Mouse (Mus musculus) megakaryocyte, adult 5-6 weeks (primary cell): Measurements from ENCODE around the gene Anxa6. TPM values are rescaled to one million over a fixed set of nuclear protein-coding genes. Genes with fewer than 3 reads are reported as not detected.
A peak's percentile ranks its signal among the peaks of the same experiment; 100 is the strongest.
"Not testable (repeated sequence)": the region's sequence is repeated elsewhere in the genome, so short reads cannot be mapped to it uniquely, and the experiment has no call there.

ENCODE experiments used
- ATAC-seq: 2 replicates; pipeline ENCODE4 v1.8.0; 2016; ENCODE audit warnings: mild to moderate bottlenecking, inconsistent platforms; ENCODE audit not compliant: poor library complexity, severe bottlenecking
- total RNA-seq, 2 experiments: library from RNA; stranded (forward) in 1 of 2; stranded (reverse) in 1 of 2; fragments of 153-499, 151-499 nt in 1 of 2; fragments of 221-1000, 200-1000 nt in 1 of 2; gene quantifications; 2 replicates each; pipeline versions ENCODE4 v1.2.3 to v1.2.4; 2015 to 2017

Gene Anxa6
- total RNA-seq, 2 experiments from 2014 or later: 112 to 245 TPM

DNA sequence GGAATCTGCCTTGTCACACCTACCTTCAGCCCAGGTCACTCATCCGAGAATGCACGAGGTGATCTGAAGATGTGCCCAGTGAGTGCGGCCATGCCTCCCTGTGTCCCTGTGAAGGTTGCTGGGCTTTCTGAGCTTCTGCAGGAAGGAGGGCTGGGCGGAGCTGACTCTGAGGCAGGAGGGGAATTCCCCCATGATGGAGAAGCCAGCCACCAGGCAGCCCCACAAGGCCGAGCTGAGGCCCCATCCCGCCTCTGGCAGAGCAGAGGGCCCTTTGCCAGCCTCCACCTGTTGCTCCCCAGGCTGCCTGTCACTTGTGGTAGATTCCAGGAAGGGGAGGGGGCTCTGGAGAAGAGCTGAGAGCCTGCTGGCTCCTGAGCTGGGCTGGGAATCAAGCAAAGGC, 70.4 kb downstream of the Anxa6 start, which contains the start of gene Tnip1:
Gene Tnip1, minus strand, starts transcription at position 108 of the 400 bp plus-strand sequence.
- peak; percentile 53 for ATAC-seq

DNA sequence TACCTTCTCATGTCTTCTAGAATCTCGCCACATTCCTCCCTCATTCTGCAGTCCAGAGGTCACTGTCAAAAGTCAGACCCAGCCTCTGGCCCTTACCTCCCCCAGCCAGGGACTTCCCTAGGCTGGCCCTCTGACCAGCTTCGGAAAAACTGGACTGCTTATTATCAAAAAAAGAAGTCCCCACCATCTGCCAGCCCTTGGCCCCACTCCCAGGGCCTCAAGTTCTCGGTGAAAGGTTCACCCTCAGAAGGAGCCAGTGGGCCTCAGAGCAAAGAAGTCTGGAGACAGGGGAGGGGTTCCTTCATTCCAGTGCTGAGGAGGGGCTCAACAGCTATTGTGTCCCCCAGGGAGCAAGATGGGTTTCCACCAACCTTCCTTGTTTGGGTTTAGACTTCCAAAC, 71.3 kb downstream of the Anxa6 start:
- ATAC-seq: no peak

DNA sequence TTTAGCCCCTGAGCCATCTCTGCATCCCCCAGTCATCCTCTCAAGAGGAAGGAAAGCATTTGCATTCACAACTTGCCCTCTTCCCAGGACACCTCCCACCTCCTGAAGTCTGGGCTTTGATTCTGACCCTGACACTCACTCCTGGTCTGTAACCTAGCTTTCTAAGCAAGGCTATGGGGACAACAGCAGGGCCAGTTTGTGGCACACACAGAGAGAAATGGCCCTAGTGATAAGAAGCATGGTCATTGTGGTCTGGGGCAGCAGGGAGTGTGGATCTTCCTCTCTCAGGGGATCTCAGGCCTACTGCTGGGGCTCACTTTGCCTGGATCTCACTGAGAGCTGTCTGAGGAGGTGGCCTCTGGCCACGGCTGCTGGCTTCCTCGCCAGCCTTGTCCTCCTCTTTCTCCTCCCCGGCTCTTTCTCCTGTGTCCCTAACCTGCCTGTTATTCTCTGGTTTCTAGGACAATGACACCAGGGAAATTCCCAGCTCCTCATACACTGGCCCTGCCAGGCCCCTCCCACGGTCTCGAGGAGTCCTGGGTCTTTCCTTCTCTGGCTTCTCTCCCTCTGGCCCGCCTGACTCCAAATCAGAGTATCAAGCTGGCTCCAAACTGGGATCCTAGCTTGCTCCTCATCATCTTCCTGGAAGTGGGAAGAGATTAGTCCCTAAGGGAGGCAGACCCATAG, 71.9 kb downstream of the Anxa6 start:
- ATAC-seq: no peak

DNA sequence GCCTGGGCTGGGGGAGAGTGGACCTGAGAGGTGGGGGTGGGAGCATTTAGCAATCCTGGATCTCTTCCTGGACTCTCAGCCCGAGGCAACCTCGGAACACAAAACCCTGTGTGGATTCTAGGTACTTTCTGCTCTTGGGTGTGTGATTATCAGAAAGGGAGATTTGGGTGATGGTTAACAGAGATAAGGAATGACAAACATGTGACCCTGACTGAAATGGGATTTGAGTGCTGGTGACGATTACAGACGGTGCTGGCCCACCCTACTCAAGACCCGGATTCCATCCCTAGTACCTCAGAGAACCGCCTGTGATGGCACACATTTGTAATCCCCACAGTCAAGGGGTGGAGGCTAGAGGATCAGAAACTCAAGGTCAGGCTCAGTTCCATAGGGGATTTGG, 73.0 kb downstream of the Anxa6 start:
- ATAC-seq: no peak

DNA sequence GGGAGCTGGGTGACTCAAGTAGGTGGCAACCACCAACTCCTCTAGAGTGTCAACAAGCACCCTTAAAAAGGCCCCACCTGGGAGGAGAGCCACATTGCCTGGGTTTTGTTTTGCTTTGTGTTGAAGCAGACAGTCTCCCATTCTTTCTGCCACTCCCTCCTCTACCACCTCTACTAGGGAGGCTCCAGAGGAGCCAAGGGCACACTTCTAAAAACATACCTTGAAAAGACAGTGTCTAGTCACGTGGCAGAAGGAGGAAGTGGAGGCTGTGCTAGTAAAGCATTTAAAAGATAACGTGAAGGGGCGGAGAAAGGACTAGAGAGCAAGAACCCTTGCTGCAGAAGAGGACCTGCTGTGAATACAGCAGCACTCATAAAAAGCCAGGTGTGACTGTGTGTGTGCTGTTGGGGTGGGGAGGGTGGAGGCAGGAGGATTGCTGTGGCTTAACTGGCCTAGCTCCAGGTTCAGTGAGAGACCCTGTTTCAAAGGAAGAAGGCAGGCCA, 74.6 kb downstream of the Anxa6 start:
- ATAC-seq: no peak

DNA sequence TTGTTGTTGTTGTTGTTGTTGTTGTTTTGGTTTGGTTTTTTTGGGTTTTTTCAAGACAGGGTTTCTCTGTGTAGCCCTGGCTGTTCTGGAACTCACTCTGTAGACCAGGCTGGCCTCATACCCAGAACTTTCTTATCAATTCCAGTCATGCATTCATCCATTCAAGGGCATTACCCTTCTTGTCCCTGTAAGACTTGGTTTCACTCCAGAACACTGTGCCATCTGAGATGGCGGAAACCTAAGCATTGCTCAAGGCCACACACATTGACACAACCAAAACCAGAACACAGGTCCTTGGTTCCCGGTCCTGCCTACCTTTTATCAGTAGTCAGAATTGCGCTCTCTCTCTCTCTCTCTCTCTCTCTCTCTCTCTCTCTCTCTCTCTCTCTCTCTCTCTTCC, 75.5 kb downstream of the Anxa6 start:
- not testable (repeated sequence) for ATAC-seq

DNA sequence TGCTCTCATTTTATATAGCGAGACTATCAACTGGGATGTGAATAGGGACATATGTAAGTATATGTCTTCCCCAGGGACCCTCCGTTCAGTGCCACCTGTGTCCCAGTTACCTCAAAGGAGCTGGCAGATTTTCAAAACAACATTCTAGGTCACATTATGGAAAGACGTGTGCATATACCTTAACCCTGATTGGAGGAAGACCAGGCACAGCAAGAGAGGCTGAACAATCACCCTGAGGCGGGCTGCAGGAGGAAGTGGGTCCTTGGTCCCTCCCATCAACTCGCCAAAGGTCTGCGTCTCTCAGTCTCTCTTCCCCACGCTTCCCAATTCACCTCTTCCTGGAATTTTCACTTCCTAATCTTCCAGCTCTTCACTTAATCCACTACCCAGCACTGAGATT, 76.3 kb downstream of the Anxa6 start:
- ATAC-seq: peak; percentile 55

DNA sequence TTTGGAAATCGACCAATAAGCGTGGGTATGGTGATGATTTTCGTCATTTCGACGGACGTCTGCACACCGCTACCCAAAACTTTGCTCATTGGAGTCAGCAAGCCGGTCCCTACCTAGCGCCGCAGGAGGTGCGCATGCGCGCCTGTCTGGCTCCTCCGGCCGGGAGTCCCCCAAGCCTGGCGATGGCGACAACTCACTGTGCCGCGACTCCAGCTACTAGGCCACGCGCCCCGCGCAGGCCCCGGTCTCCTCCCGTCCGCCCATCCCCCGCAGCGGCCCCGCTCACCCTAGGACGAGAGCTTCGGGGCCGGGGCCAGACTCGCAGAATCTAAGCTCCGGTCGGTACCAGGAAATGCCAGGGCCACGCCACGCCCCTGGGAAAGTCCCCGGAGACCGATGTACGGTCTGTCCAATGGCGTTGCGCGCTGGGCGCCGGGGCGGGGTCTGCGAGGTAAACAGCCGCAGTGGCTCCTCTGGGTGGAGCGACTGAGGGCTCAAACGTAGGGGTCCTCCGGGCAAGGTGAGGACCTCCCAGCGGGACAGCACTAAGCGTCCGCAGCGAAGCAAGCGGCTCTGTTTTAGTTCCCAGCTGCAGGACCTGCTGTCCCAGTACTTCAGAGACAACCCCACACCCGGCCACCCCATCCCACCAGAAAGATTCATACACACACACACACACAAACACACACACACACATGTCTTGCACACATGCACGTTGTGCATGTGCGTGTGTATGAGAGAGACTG, 77.3 kb downstream of the Anxa6 start:
- peak; percentile 97 for ATAC-seq

DNA sequence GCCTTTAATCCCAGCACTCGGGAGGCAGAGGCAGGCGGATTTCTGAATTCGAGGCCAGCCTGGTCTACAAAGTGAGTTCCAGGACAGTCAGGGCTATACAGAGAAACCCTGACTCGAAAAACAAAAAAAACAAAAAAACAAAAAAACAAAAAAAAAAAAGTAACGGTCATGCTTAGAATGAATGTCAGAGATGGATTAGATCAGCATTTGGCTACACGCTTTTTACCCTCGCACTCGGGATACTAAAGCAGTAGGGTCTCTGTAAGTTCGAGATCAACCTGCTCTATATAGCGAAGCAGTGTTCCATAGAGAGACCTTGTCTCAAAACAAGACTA, 77.9 kb downstream of the Anxa6 start:
- ATAC-seq: not testable (repeated sequence)

DNA sequence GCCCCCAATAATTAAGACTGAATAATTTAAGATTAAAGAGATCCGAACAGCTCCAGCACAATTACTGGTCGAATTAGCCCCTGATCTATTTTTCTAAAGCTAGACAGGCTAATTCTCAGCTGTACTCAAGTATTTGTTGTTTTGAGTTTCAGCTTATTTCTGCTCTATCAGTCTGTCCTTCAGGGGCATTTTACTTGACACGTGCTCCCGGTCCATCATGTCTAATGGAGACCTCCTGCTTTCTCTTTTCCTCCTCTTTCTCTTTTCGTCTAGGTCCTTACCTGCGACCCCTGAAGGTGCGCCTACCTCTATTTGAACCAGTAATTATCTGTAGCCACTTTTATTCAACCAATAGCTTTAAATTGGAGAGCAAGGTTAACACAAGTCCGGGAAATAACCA, 78.5 kb downstream of the Anxa6 start:
- no peak for ATAC-seq

DNA sequence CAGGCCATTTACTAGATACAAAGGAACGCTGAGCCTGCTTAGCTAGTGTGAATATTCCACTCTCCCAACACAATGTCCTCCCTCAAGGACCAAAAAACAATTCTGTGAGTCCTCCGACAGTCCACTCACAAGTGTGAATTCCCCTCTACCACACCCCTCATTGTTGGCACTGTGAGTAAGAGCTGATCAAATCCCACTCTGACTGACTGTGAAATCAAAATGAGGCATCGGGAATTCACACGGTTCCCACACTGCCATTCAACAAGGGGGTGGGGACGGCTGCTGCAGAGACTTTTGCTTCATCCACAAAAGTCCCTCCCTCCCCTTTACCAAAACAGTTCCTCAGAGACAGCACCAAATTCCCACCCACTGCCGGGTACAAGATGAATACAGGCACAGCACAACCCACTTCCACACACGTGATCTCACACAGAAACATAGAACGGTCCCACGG, 79.2 kb downstream of the Anxa6 start:
- ATAC-seq: no peak

DNA sequence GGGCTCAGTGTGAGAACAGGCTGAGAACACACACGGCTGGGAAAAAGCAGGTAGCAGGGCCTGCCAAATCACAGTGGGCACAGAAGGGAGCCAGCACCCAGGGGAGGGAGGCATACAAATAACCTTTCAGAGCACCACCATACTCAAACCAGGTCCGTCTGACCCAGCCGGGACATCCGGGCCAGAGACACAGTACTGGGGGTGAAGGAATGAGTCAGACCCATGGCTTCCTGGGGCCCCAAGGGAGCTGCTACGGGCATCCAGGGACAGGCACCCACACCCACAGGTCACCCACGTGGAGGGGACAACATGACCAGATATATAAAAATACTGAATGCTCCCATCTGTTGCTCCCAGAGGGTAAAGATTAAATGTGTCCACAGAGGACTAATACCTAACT, 80.6 kb downstream of the Anxa6 start:
- no peak for ATAC-seq

DNA sequence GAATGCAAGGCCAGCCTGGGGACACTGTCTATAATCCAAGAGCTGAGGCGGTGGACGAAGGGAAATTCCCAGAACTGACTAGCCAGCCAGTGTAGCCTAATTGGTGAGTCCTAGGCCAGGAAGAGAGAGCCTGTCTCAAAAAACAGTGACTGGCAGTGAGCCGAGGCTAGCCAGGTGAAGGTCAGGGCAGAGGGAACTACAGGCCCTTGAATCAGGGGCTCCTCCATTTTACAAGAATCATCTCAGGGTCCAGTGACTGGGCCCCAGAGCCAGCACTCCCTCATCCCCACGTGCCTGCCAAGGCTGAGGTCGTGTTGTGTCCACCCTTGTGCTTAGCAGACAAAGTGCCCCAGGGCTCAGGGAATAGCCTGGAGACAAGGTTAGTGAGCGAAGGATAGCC, 82.6 kb downstream of the Anxa6 start:
- no peak for ATAC-seq

DNA sequence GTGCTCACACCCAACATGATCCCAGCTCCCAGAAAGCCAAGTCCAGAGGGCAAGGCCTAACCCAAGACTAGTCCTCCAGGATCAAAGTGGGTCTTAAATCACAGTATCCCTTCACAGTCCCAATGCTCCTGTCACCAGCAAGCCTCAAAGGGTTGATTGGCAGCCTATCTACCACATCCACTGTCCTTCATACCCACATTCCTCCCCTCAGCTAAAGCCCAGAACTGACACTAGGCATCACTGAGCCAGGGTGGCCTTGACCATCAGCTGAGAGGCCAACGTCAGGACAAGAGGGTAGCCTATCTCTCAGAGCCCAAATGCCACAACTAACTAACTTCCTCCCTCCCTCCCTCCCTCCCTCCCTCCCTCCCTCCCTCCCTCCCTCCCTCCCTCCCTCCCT, 83.5 kb downstream of the Anxa6 start:
- ATAC-seq: no peak

DNA sequence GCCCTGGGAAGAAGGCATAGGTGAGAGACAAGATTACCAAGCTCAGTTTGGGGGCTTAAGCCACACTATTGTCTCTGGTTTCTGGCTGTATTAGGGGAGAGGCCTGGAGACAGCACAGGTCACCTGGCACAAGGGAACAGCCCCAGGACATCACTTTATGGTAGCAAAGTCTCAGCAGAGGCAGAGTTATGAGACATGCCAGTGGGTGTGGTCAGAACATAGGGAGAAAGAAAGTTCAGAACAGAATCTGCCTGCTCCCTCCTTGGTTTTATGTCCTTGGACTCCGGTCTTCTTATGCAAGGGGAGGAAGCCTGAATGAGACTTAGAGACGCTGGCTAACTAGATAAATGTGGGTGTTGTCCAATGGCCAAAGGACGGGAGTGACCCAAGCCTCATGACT, 88.5 kb downstream of the Anxa6 start:
- no peak for ATAC-seq

DNA sequence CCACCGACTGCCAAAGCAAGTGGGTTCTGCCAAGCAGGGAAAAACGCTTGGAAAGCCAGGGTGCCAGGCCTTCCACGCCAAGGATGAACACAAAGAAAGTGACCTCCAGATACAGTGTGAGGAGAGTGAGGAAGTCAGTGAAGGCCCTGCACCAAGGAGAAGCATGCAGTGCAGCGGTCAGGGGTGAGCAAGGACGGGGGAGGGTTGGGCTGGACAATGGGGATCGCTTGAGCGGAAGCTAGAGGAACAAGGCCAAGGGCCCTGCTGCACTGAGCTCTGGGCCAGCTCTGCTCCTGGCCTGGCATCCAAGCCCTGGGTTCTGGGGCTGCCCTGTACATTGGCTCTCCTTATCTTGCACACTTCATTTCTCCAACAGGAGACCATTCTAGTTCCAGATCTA, 93.2 kb downstream of the Anxa6 start:
- ATAC-seq: no peak

DNA sequence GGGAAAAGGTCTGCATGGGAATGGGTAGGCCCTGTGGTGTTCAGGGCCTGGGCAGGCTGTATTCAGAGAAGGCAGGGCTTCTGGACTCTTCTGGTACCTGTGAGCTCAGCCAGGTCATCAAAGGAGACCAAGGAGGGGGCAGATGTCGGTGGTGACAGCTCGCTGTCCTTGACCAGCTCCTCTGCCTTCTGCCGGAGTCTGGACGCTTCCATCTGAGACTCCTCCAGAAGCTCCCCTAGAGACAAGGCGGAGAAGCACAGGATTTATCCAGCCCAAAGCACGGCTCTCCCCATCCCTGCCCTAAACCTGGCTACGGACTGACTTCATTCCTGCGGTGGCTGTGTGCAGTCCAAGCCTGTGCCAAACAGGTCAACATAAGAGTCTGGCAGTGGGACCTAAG, 93.7 kb downstream of the Anxa6 start:
- no peak for ATAC-seq

DNA sequence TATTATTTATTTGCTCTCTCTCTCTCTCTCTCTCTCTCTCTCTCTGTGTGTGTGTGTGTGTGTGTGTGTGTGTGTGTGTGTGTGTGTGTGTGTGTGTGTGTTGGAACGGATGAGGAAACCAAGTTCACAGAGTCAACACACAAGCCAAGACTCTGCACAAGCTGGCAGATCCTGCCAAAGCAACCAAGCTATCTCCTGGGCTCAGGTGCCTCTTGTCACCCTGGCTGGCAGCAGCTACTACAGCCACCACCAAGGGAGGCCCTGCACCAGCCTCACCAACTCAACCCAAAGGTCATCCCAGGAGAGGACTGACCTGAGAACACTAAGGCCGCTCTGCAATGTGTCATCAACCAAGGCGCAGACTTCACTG, 96.5 kb downstream of the Anxa6 start:
- ATAC-seq: no peak

DNA sequence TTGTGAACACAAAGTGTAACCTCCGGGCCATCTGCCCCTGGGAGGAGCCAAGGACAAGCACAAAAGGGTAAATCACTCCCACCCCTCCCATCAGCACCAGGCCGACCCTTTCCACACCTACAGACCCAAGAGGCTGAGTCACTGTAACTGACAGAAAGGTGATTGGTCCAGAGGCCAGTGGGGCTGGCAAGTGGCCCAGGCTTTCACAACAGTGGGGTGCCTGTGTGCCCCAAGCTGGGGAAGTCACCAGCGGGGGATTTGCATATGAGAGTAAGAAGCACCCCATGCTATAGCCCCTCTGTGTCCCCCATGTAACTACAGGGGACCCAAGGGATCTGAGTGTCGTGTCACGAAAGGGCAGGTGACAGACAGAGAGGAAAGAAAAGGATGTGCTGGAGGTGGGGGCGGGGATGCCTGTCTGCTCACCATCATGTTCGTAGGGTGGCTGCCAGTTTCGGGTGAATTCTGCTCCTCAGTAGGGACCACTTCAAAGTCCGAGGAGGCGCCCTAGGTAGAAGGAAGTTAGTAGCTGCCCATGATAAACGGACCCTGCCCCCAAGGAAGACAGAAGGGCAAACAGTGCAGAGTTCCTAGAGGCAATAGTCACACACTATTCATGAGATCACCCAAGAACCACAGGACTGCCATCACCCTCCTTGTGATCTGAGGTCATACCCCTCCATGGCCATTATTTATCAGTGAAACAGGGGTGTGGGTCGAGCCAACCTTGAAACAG, 97.0 kb downstream of the Anxa6 start:
- ATAC-seq: peak; percentile 92

DNA sequence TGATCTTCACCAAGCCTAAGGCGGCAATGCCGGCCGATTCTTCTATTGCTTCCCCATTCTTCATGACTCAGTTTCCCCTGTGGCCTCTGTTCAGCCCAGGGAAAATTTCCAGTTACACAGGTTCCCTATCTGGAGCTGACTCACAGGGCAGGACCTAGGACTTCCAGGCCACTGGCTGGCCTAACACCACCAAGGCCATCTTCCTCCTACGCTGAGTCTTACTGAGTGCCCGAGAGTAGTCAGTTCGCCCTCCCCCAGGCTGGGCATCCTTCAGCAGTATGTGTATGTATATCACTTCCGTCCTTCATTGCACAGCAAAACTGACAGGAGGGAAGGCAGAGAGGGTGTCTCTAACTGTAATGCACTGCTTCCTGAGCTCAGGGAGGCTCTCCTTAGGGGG, 99.0 kb downstream of the Anxa6 start:
- peak; percentile 48 for ATAC-seq

DNA sequence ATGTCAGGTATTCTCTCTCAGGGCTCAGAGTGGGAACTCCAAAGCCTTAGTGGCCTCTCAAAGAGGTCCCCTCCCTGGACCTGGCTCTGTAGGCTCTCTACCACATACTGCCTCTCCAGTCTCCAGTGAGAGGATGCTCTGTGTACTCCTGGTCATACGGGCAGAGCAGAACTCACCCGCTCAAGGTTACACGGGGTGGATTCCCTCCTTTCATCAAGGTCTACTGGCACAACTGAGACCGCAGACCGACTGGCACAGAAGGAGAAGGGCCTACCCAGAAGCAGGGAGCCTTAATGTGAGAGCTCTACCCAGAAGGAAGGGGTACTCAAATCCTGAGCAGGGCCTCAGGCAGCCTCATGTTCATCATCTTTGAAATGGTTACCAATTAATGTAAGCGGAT, 100.7 kb downstream of the Anxa6 start:
- ATAC-seq: no peak
